Mouse (Mus musculus): Measurements from ENCODE around the gene Hrh2. TPM values are rescaled to one million over a fixed set of nuclear protein-coding genes. Genes with fewer than 3 reads are reported as not detected.

Gene Hrh2
- polyA plus RNA-seq, 1 experiment from 2014 or later = 0.04 TPM

- H3K9ac ChIP-seq (ENCODE audit: low read depth, low read length) = no peak overlapping the region
- H3K9me3 ChIP-seq (replicated peaks; ENCODE audit: control insufficient read depth, low read length) = no peaks in the 10 kb centered on the region
- no peak for ATAC-seq (replicated peaks; ENCODE audit: insufficient number of reproducible peaks, low FRiP score, low TSS enrichment)
- no peak overlapping the region for H3K27ac ChIP-seq (ENCODE audit: low read depth, low read length)
- 63% methylated on average over 11 of the region's 11 CpGs for WGBS (ENCODE audit: insufficient replicate concordance)
- no peaks in the 10 kb centered on the region for H3K27me3 ChIP-seq (ENCODE audit: control insufficient read depth, insufficient read depth, low read length)
- H3K4me2 ChIP-seq = no peak overlapping the region
- no peaks in the 10 kb centered on the region for H3K36me3 ChIP-seq (ENCODE audit: control insufficient read depth, insufficient read depth, low read length)
- H3K4me3 ChIP-seq (ENCODE audit: low read depth, low read length) = no peak overlapping the region
- no peaks in the 10 kb centered on the region for H3K4me1 ChIP-seq (ENCODE audit: control insufficient read depth, insufficient read depth, low read length)
Measured at GRCm38 (mm10) chr13:54159756-54160155, 32.2 kb upstream of the Hrh2 start.

DNA sequence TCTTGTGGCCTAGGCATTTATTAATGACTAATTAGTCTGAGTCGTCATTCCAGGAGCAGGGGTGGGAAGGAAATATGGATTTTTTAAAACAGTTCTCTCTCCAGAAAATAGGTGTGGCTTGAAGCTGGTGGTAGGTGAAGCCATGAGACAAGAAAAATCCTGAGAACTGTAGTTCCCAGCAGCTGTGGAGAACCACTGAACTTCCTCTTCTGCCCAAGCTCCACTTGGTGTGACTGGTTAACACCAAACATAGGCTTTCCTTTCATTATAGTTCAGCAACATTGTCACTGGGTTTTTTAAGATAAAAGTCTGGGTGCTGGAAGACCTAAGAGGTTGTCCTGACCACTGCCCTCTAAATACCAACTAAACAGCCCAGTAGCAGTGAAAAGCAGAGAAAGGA lies 31.4 kb upstream of the Hrh2 start:
- H3K9me3 ChIP-seq (replicated peaks; ENCODE audit: control insufficient read depth, low read length) = no peaks in the 10 kb centered on the region
- no peak overlapping the region for H3K4me3 ChIP-seq (ENCODE audit: low read depth, low read length)
- H3K27me3 ChIP-seq (ENCODE audit: control insufficient read depth, insufficient read depth, low read length) = no peaks in the 10 kb centered on the region
- H3K4me2 ChIP-seq = no peak overlapping the region
- no peaks in the 10 kb centered on the region; the same call in 1 of the 2 replicates for H3K4me1 ChIP-seq (ENCODE audit: control insufficient read depth, insufficient read depth, low read length)
- no peak for ATAC-seq (replicated peaks; ENCODE audit: insufficient number of reproducible peaks, low FRiP score, low TSS enrichment)
- no peaks in the 10 kb centered on the region for H3K36me3 ChIP-seq (ENCODE audit: control insufficient read depth, insufficient read depth, low read length)
- H3K9ac ChIP-seq (ENCODE audit: low read depth, low read length) = no peak overlapping the region
- WGBS (ENCODE audit: insufficient replicate concordance) = 44% methylated on average over 1 of the region's 1 CpGs
- no peak overlapping the region for H3K27ac ChIP-seq (ENCODE audit: low read depth, low read length)

DNA sequence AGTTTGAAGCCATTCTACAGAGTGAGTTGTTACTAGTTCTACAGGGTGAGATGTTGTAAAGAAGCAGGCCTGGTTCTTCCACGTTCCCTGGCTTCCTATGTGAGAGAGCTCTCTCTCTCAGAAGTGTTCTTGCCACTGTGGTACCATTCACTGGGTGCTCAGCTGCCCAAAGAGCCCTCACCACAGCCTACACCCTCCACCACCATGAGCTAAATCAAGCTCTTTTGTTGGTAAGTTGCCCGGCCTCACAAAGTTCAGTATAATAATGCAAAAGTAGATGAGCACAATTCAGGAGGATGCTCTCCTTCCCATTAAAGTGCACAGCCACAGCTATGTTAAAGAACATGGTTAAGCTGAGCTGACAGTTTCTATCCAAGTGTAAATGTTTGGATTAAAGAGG lies 30.4 kb upstream of the Hrh2 start:
- Histone ChIP-seq H3K9ac (ENCODE audit: low read depth, low read length) (no peak overlapping the region), H3K9me3 (replicated peaks; ENCODE audit: control insufficient read depth, low read length) (no peaks in the 10 kb centered on the region), H3K4me3 (ENCODE audit: low read depth, low read length) (no peak overlapping the region), H3K4me1 (ENCODE audit: control insufficient read depth, insufficient read depth, low read length) (no peaks in the 10 kb centered on the region; the same call in 1 of the 2 replicates), H3K27ac (ENCODE audit: low read depth, low read length) (no peak overlapping the region), H3K36me3 (ENCODE audit: control insufficient read depth, insufficient read depth, low read length) (no peaks in the 10 kb centered on the region), H3K27me3 (ENCODE audit: control insufficient read depth, insufficient read depth, low read length) (no peaks in the 10 kb centered on the region), H3K4me2 (no peak overlapping the region)
- 73% methylated on average over 2 of the region's 2 CpGs for WGBS (ENCODE audit: insufficient replicate concordance)
- ATAC-seq (replicated peaks; ENCODE audit: insufficient number of reproducible peaks, low FRiP score, low TSS enrichment) = no peak

- H3K4me1 ChIP-seq (ENCODE audit: control insufficient read depth, insufficient read depth, low read length) = no peaks in the 10 kb centered on the region; the same call in 1 of the 2 replicates
- no peak overlapping the region for H3K4me2 ChIP-seq
- ATAC-seq (replicated peaks; ENCODE audit: insufficient number of reproducible peaks, low FRiP score, low TSS enrichment) = no peak
- H3K9me3 ChIP-seq (replicated peaks; ENCODE audit: control insufficient read depth, low read length) = no peaks in the 10 kb centered on the region
- H3K27me3 ChIP-seq (ENCODE audit: control insufficient read depth, insufficient read depth, low read length) = no peaks in the 10 kb centered on the region
- no peak overlapping the region for H3K27ac ChIP-seq (ENCODE audit: low read depth, low read length)
- no peak overlapping the region for H3K9ac ChIP-seq (ENCODE audit: low read depth, low read length)
- no peaks in the 10 kb centered on the region for H3K36me3 ChIP-seq (ENCODE audit: control insufficient read depth, insufficient read depth, low read length)
- 78% methylated on average over 8 of the region's 8 CpGs for WGBS (ENCODE audit: insufficient replicate concordance)
- no peak overlapping the region for H3K4me3 ChIP-seq (ENCODE audit: low read depth, low read length)
Measured at GRCm38 (mm10) chr13:54163363-54163762, 28.6 kb upstream of the Hrh2 start.

- H3K4me1 ChIP-seq (ENCODE audit: control insufficient read depth, insufficient read depth, low read length) = no peaks in the 10 kb centered on the region; the same call in 1 of the 2 replicates
- H3K27ac ChIP-seq (ENCODE audit: low read depth, low read length) = no peak overlapping the region
- H3K4me3 ChIP-seq (ENCODE audit: low read depth, low read length) = no peak overlapping the region
- ATAC-seq (replicated peaks; ENCODE audit: insufficient number of reproducible peaks, low FRiP score, low TSS enrichment) = no peak
- H3K9ac ChIP-seq (ENCODE audit: low read depth, low read length) = no peak overlapping the region
- no peak overlapping the region for H3K4me2 ChIP-seq
- no peaks in the 10 kb centered on the region for H3K36me3 ChIP-seq (ENCODE audit: control insufficient read depth, insufficient read depth, low read length)
- no peaks in the 10 kb centered on the region for H3K9me3 ChIP-seq (replicated peaks; ENCODE audit: control insufficient read depth, low read length)
- WGBS (ENCODE audit: insufficient replicate concordance) = 84% methylated on average over 10 of the region's 10 CpGs
- H3K27me3 ChIP-seq (ENCODE audit: control insufficient read depth, insufficient read depth, low read length) = no peaks in the 10 kb centered on the region
Measured at GRCm38 (mm10) chr13:54164462-54164861, 27.5 kb upstream of the Hrh2 start.

DNA sequence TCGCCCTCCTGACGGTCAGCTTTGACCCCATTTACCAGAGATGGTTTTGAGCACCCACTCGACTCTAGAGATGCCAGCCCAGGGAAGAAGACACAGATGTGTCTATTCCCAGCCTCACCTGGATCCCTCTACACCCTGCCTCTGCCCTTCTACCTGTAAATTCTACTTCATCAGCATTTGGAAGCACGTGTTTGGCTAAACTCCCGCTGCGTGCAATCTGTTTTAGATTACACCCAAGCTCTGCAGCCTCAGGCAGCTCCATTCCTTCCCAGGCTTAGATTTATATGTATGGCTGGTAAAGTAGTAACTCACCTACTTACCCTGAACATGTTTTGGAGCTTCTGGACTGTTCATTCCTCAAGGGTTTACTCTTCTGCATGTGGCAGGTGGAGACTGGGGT lies 26.9 kb upstream of the Hrh2 start:
- H3K4me3 ChIP-seq (ENCODE audit: low read depth, low read length) = no peak overlapping the region
- 72% methylated on average over 6 of the region's 6 CpGs for WGBS (ENCODE audit: insufficient replicate concordance)
- no peak for ATAC-seq (replicated peaks; ENCODE audit: insufficient number of reproducible peaks, low FRiP score, low TSS enrichment)

DNA sequence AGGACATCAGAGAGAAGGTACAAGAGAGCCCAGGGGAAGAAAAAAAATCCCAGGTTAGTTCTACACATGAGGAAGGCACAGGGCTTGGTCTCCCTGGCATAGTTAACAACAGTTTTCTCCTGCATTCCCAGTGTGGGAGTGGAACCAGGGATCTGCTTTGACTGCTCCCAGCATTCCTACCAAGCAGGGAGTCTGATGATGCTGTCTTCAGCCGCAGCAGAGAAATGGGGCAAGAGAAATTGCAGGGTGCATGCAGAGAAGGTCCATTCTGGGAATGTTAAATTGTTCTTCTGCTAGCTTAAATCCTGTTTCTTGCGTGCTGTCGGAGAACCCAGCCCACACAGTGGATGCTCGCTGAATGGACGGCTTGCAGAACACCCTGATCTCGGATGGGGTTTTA lies 26.2 kb upstream of the Hrh2 start:
- Histone ChIP-seq H3K9me3 (replicated peaks; ENCODE audit: control insufficient read depth, low read length) (no peaks in the 10 kb centered on the region), H3K4me1 (ENCODE audit: control insufficient read depth, insufficient read depth, low read length) (no peaks in the 10 kb centered on the region; the same call in 1 of the 2 replicates), H3K27ac (ENCODE audit: low read depth, low read length) (no peak overlapping the region), H3K27me3 (ENCODE audit: control insufficient read depth, insufficient read depth, low read length) (no peaks in the 10 kb centered on the region), H3K36me3 (ENCODE audit: control insufficient read depth, insufficient read depth, low read length) (no peaks in the 10 kb centered on the region), H3K9ac (ENCODE audit: low read depth, low read length) (no peak overlapping the region), H3K4me3 (ENCODE audit: low read depth, low read length) (no peak overlapping the region), H3K4me2 (no peak overlapping the region)
- 79% methylated on average over 6 of the region's 6 CpGs for WGBS (ENCODE audit: insufficient replicate concordance)
- ATAC-seq (replicated peaks; ENCODE audit: insufficient number of reproducible peaks, low FRiP score, low TSS enrichment) = no peak

More for the DNA sequence above, 26.9 kb upstream of the Hrh2 start:
- Histone ChIP-seq H3K4me2 (no peak overlapping the region), H3K9ac (ENCODE audit: low read depth, low read length) (no peak overlapping the region), H3K9me3 (replicated peaks; ENCODE audit: control insufficient read depth, low read length) (no peaks in the 10 kb centered on the region), H3K27me3 (ENCODE audit: control insufficient read depth, insufficient read depth, low read length) (no peaks in the 10 kb centered on the region), H3K27ac (ENCODE audit: low read depth, low read length) (no peak overlapping the region), H3K4me1 (ENCODE audit: control insufficient read depth, insufficient read depth, low read length) (no peaks in the 10 kb centered on the region; the same call in 1 of the 2 replicates), H3K36me3 (ENCODE audit: control insufficient read depth, insufficient read depth, low read length) (no peaks in the 10 kb centered on the region)

- Histone ChIP-seq H3K9me3 (replicated peaks; ENCODE audit: control insufficient read depth, low read length) (no peaks in the 10 kb centered on the region), H3K27ac (ENCODE audit: low read depth, low read length) (no peak overlapping the region), H3K9ac (ENCODE audit: low read depth, low read length) (no peak overlapping the region), H3K27me3 (ENCODE audit: control insufficient read depth, insufficient read depth, low read length) (no peaks in the 10 kb centered on the region), H3K4me1 (ENCODE audit: control insufficient read depth, insufficient read depth, low read length) (no peaks in the 10 kb centered on the region; the same call in 1 of the 2 replicates), H3K4me2 (no peak overlapping the region), H3K4me3 (ENCODE audit: low read depth, low read length) (no peak overlapping the region), H3K36me3 (ENCODE audit: control insufficient read depth, insufficient read depth, low read length) (no peaks in the 10 kb centered on the region)
- ATAC-seq (replicated peaks; ENCODE audit: insufficient number of reproducible peaks, low FRiP score, low TSS enrichment) = no peak
- WGBS (ENCODE audit: insufficient replicate concordance) = 65% methylated on average over 2 of the region's 2 CpGs
Measured at GRCm38 (mm10) chr13:54167036-54167435, 24.9 kb upstream of the Hrh2 start.

DNA sequence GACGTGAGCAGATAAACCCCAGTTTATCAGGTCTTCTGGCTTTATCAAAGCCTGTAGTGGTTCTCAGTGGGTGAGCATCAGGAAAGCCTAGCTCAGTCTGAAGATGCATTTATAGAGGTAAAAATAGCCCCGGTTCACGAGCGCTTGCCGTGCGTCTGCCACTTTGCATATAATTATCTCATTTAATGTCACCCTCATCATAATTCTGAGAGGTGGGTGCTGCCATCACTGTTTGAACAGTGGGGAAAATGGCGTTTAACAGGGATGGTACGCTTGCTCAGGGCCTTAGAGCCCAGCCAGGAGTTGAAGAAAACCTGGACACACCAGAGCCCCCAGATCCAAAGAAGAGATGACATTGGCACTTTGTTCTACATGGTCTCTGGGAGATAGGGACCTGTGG lies 23.3 kb upstream of the Hrh2 start:
- no peak for ATAC-seq (replicated peaks; ENCODE audit: insufficient number of reproducible peaks, low FRiP score, low TSS enrichment)
- Histone ChIP-seq H3K27ac (ENCODE audit: low read depth, low read length) (no peak overlapping the region), H3K4me1 (ENCODE audit: control insufficient read depth, insufficient read depth, low read length) (no peaks in the 10 kb centered on the region; the same call in 1 of the 2 replicates), H3K9ac (ENCODE audit: low read depth, low read length) (no peak overlapping the region), H3K4me2 (no peak overlapping the region), H3K9me3 (replicated peaks; ENCODE audit: control insufficient read depth, low read length) (no peaks in the 10 kb centered on the region), H3K27me3 (ENCODE audit: control insufficient read depth, insufficient read depth, low read length) (no peaks in the 10 kb centered on the region), H3K4me3 (ENCODE audit: low read depth, low read length) (no peak overlapping the region), H3K36me3 (ENCODE audit: control insufficient read depth, insufficient read depth, low read length) (no peaks in the 10 kb centered on the region)
- 56% methylated on average over 8 of the region's 8 CpGs for WGBS (ENCODE audit: insufficient replicate concordance)
